Mouse (Mus musculus): ENCODE results near the gene Sfrp4.

The Sfrp4 gene

GRCm38 (mm10) chr13:19630768-19631709, 8.1 kb downstream of the Sfrp4 start:
- peak; percentile 9 for DNase-seq (ENCODE audit: low read depth, low spot score)

- DNase-seq (ENCODE audit: low read depth, low spot score): peak; percentile 14
Observed at GRCm38 (mm10) chr13:19636131-19636530, 13.2 kb downstream of the Sfrp4 start.

GRCm38 (mm10) chr13:19640203-19640851, 17.4 kb downstream of the Sfrp4 start:
- DNase-seq (ENCODE audit: low read depth, low spot score): no peak

GRCm38 (mm10) chr13:19643519-19643918, 20.6 kb downstream of the Sfrp4 start:
- DNase-seq (ENCODE audit: low read depth, low spot score): no peak

GRCm38 (mm10) chr13:19644225-19644624, 21.3 kb downstream of the Sfrp4 start:
- no peak for DNase-seq (ENCODE audit: low read depth, low spot score)

- no peak for DNase-seq (ENCODE audit: low read depth, low spot score)
Observed at GRCm38 (mm10) chr13:19649824-19650223, 26.9 kb downstream of the Sfrp4 start.

GRCm38 (mm10) chr13:19652405-19652804, 29.5 kb downstream of the Sfrp4 start:
- no peak for DNase-seq (ENCODE audit: low read depth, low spot score)

GRCm38 (mm10) chr13:19668355-19669140, 45.6 kb downstream of the Sfrp4 start:
- no peak for DNase-seq (ENCODE audit: low read depth, low spot score)

- no peak for DNase-seq (ENCODE audit: low read depth, low spot score)
Observed at GRCm38 (mm10) chr13:19674025-19674424, 51.1 kb downstream of the Sfrp4 start.

- no peak for DNase-seq (ENCODE audit: low read depth, low spot score)
Observed at GRCm38 (mm10) chr13:19674601-19675000, 51.7 kb downstream of the Sfrp4 start.

Measured in WW6 (cell line).